Mouse (Mus musculus): ENCODE results near the gene Umad1. TPM values are rescaled to one million over a fixed set of nuclear protein-coding genes. Genes with fewer than 3 reads are reported as not detected.

Gene Umad1
- total and polyA plus RNA-seq, 3 experiments: 7.6 to 17.5 (median 10.0) TPM

- no peak for TF ChIP-seq ZMIZ1 (IDR thresholded peaks at IDR 0.05; ENCODE audit: low read depth, low read length)
- TF ChIP-seq IRF4 (IDR thresholded peaks at IDR 0.05; ENCODE audit: low read depth, low read length): no peak
- TF ChIP-seq ETS1 (conservative IDR thresholded peaks at IDR 0.05; ENCODE audit: low read depth, low read length): no peak
- no peak for TF ChIP-seq JUN (IDR thresholded peaks at IDR 0.05; ENCODE audit: insufficient read depth, low read depth, low read length)
- TF ChIP-seq JUND (conservative IDR thresholded peaks at IDR 0.05; ENCODE audit: low read depth, low read length): no peak
- TF ChIP-seq TBP (conservative IDR thresholded peaks at IDR 0.05; ENCODE audit: low read depth, low read length): no peak
- no peak for TF ChIP-seq HCFC1 (IDR thresholded peaks at IDR 0.05; ENCODE audit: low read depth, low read length)
- TF ChIP-seq ZC3H11A (IDR thresholded peaks at IDR 0.05; ENCODE audit: low read depth, low read length): no peak
- TF ChIP-seq USF1 (IDR thresholded peaks at IDR 0.05; ENCODE audit: low read depth, low read length): no peak
These were observed 94.4 kb downstream of the Umad1 start for GRCm38 (mm10) chr6:8353461-8353860.

GRCm38 (mm10) chr6:8354846-8355245, 95.8 kb downstream of the Umad1 start:
- TF ChIP-seq MXI1 (IDR thresholded peaks at IDR 0.05; ENCODE audit: low read depth, low read length): 0 out of 2 replicates have a peak, but pooled peaks have one; percentile 28
- no peak for TF ChIP-seq E2F4 (IDR thresholded peaks at IDR 0.05; ENCODE audit: insufficient replicate concordance, low read depth, low read length)
- Histone ChIP-seq H3K27me3 (replicated peaks) (no peaks in the 10 kb centered on the region), H3K36me3 (replicated peaks in 1 of 2; ENCODE audit: control insufficient read depth in 1 of 2, insufficient read depth in 1 of 2, low read length in 1 of 2) (no peaks in the 10 kb centered on the region), H3K9ac (ENCODE audit: insufficient read depth, low read depth) (peak overlapping the region; percentile 27; the same call in 1 of the 2 replicates), H3K9me3 (replicated peaks; ENCODE audit: low read length) (no peaks in the 10 kb centered on the region), H3K27ac (ENCODE audit: insufficient read depth, low read depth) (no peak overlapping the region), H3K4me3 (replicated peaks in 1 of 3; ENCODE audit: low read depth in 2 of 3, low read length in 2 of 3, poor library complexity in 1 of 3) (no peak overlapping the region), H3K4me2 (ENCODE audit: insufficient read depth, low read depth, poor library complexity, severe bottlenecking) (peak overlapping the region; percentile 87), H3K4me1 (ENCODE audit: control insufficient read depth in 1 of 2, insufficient read depth in 2 of 2) (peaks cover 10 to 37% of the 10 kb centered on the region in 2 experiments), H3K79me2 (replicated peaks; ENCODE audit: control insufficient read depth, extremely low read depth, insufficient read depth, poor library complexity, severe bottlenecking) (no peaks in the 10 kb centered on the region)
- in situ Hi-C loops (cut with MboI; ENCODE audit: low pct_ligation_motif_present, low pct_unique_long_range_greater_than_20kb, low sequenced_read_pairs) (loop anchor here (10.0 kb wide), 1 partner anchor 150 kb away; the partner anchor contains the start of gene Glcci1), dilution Hi-C loops (cut with MboI; ENCODE audit: extremely low pct_ligation_motif_present, extremely low pct_unique_long_range_greater_than_20kb, low sequenced_read_pairs) (no loop called here)
- DNase-seq (ENCODE audit: extremely low read depth): no peak

More at GRCm38 (mm10) chr6:8353461-8353860, 94.4 kb downstream of the Umad1 start:
- Histone ChIP-seq H3K4me2 (ENCODE audit: insufficient read depth, low read depth, poor library complexity, severe bottlenecking) (peak overlapping the region; percentile 87), H3K27me3 (replicated peaks) (no peaks in the 10 kb centered on the region), H3K4me1 (ENCODE audit: control insufficient read depth in 1 of 2, insufficient read depth in 2 of 2) (peaks cover 10 to 47% of the 10 kb centered on the region in 2 experiments), H3K27ac (ENCODE audit: insufficient read depth, low read depth) (no peak overlapping the region), H3K9ac (ENCODE audit: insufficient read depth, low read depth) (peak overlapping the region; percentile 27; the same call in 1 of the 2 replicates), H3K79me2 (replicated peaks; ENCODE audit: control insufficient read depth, extremely low read depth, insufficient read depth, poor library complexity, severe bottlenecking) (no peaks in the 10 kb centered on the region), H3K4me3 (replicated peaks in 1 of 3; ENCODE audit: low read depth in 2 of 3, low read length in 2 of 3, poor library complexity in 1 of 3) (no peak overlapping the region), H3K9me3 (replicated peaks; ENCODE audit: low read length) (no peaks in the 10 kb centered on the region), H3K36me3 (replicated peaks in 1 of 2; ENCODE audit: control insufficient read depth in 1 of 2, insufficient read depth in 1 of 2, low read length in 1 of 2) (no peaks in the 10 kb centered on the region)
- dilution Hi-C loops (cut with MboI; ENCODE audit: extremely low pct_ligation_motif_present, extremely low pct_unique_long_range_greater_than_20kb, low sequenced_read_pairs) (no loop called here), in situ Hi-C loops (cut with MboI; ENCODE audit: low pct_ligation_motif_present, low pct_unique_long_range_greater_than_20kb, low sequenced_read_pairs) (loop anchor here (10.0 kb wide), 1 partner anchor 151 kb away; the partner anchor contains the start of gene Glcci1)
- no peak for DNase-seq (ENCODE audit: extremely low read depth)

GRCm38 (mm10) chr6:8358232-8358631, 99.1 kb downstream of the Umad1 start:
- peaks cover 0 to 20% of the 10 kb centered on the region in 2 experiments; a peak in 3 of 4 replicates for H3K4me1 ChIP-seq (ENCODE audit: control insufficient read depth in 1 of 2, insufficient read depth in 2 of 2)

More at GRCm38 (mm10) chr6:8358232-8358631, 99.1 kb downstream of the Umad1 start:
- Histone ChIP-seq H3K27me3 (replicated peaks) (no peaks in the 10 kb centered on the region), H3K4me3 (replicated peaks in 1 of 3; ENCODE audit: low read depth in 2 of 3, low read length in 2 of 3, poor library complexity in 1 of 3) (no peak overlapping the region), H3K9ac (ENCODE audit: insufficient read depth, low read depth) (no peak overlapping the region), H3K36me3 (replicated peaks in 1 of 2; ENCODE audit: control insufficient read depth in 1 of 2, insufficient read depth in 1 of 2, low read length in 1 of 2) (no peaks in the 10 kb centered on the region), H3K9me3 (replicated peaks; ENCODE audit: low read length) (no peaks in the 10 kb centered on the region), H3K4me2 (ENCODE audit: insufficient read depth, low read depth, poor library complexity, severe bottlenecking) (no peak overlapping the region), H3K27ac (ENCODE audit: insufficient read depth, low read depth) (no peak overlapping the region), H3K79me2 (replicated peaks; ENCODE audit: control insufficient read depth, extremely low read depth, insufficient read depth, poor library complexity, severe bottlenecking) (no peaks in the 10 kb centered on the region)
- no peak for TF ChIP-seq CTCF (conservative IDR thresholded peaks at IDR 0.05 in 1 of 2, IDR thresholded peaks at IDR 0.05 in 1 of 2; ENCODE audit: low read depth in 2 of 2, low read length in 2 of 2)
- DNase-seq (ENCODE audit: extremely low read depth): no peak
- in situ Hi-C loops (cut with MboI; ENCODE audit: low pct_ligation_motif_present, low pct_unique_long_range_greater_than_20kb, low sequenced_read_pairs) (loop anchor here (10.0 kb wide), 1 partner anchor 147 kb away; the partner anchor contains the start of gene Glcci1), dilution Hi-C loops (cut with MboI; ENCODE audit: extremely low pct_ligation_motif_present, extremely low pct_unique_long_range_greater_than_20kb, low sequenced_read_pairs) (no loop called here)

Data from CH12.LX (cell line).